Mouse (Mus musculus): ENCODE data around the gene Rnf113a2.

DNA sequence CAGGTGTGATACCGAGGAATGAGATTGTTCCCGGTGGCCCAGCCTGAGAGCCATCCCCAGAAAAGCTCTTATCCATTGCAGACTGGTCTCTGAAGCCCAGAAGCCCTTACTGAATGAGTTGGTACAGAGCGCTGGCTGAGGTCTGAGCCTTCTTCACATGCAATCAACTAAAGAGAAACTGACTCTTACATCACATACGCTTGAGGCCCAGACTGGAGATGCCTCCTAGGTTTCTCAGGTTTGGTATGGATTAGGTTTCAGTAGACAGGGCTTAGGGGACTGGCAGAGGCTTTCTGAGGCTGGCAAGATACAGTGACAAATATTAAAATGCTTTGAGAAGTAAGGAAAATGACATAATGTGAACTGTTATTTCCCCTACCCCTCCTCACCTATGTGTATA is 31.6 kb upstream of the Rnf113a2 start:
- TF ChIP-seq CTCF (conservative IDR thresholded peaks at IDR 0.05; ENCODE audit: low read length) (no peak), POU5F1 (IDR thresholded peaks at IDR 0.05; ENCODE audit: borderline replicate concordance, low read length) (no peak)

Data from E14TG2a.4 (cell line).